ENCODE assay signal across 8 mouse cellular contexts in genomic region chr6:125354352-125355151, GRCm38 (mm10). TPM values are rescaled to one million over a fixed set of nuclear protein-coding genes. Genes with fewer than 3 reads are reported as not detected.
DNase-seq lines count a peak whose midpoint lies in the region; ATAC-seq lines count a peak whose summit lies in the region.

No protein-coding gene starts in this region.

- H3K4me2 ChIP-seq in embryonic facial prominence, embryonic 11.5 days (ENCODE audit: low read depth, low read length): peak overlapping the region; percentile 6
- H3K4me2 ChIP-seq in limb, embryonic 11.5 days (ENCODE audit: low read depth, severe bottlenecking): peak overlapping the region; percentile 38
- H3K4me2 ChIP-seq in midbrain, embryonic 13.5 days (replicated peaks): peak overlapping the region; percentile 26; the same call in 1 of the 2 replicates

- H3K9me3 ChIP-seq in embryonic facial prominence, embryonic 11.5 days (replicated peaks; ENCODE audit: control insufficient read depth, low read length): no peaks in the 10 kb centered on the region
- H3K9me3 ChIP-seq in limb, embryonic 11.5 days (ENCODE audit: control insufficient read depth, low read length): no peaks in the 10 kb centered on the region
- H3K9me3 ChIP-seq in midbrain, embryonic 13.5 days: no peaks in the 10 kb centered on the region

- no peaks in the 10 kb centered on the region for H3K27me3 ChIP-seq in embryonic facial prominence, embryonic 11.5 days (ENCODE audit: control insufficient read depth, insufficient read depth, low read length)
- no peaks in the 10 kb centered on the region for H3K27me3 ChIP-seq in limb, embryonic 11.5 days (ENCODE audit: control insufficient read depth, insufficient read depth, low read length)
- no peaks in the 10 kb centered on the region; the same call in 1 of the 2 replicates for H3K27me3 ChIP-seq in midbrain, embryonic 13.5 days

- H3K4me3 ChIP-seq in embryonic facial prominence, embryonic 11.5 days (ENCODE audit: low read depth, low read length): no peak overlapping the region
- 0 out of 2 replicates have a peak overlapping the region, but pooled peaks have one; percentile 5 for H3K4me3 ChIP-seq in limb, embryonic 11.5 days (ENCODE audit: low read depth, low read length)
- no peak overlapping the region for H3K4me3 ChIP-seq in midbrain, embryonic 13.5 days (replicated peaks)

- WGBS in embryonic facial prominence, embryonic 11.5 days: 8% methylated on average over 14 of the region's 14 CpGs
- WGBS in limb, embryonic 11.5 days: 7% methylated on average over 14 of the region's 14 CpGs
- whole genome bisulfite sequencing in midbrain, embryonic 13.5 days: 10% methylated on average over 14 of the region's 14 CpGs

- peaks cover 16% of the 10 kb centered on the region for H3K4me1 ChIP-seq in embryonic facial prominence, embryonic 11.5 days (ENCODE audit: control insufficient read depth, insufficient read depth, low read length)
- H3K4me1 ChIP-seq in limb, embryonic 11.5 days (ENCODE audit: control insufficient read depth, insufficient read depth, low read length): peaks cover 41% of the 10 kb centered on the region
- H3K4me1 ChIP-seq in midbrain, embryonic 13.5 days (replicated peaks): peaks cover 30% of the 10 kb centered on the region

- no peaks in the 10 kb centered on the region; the same call in 1 of the 2 replicates for H3K36me3 ChIP-seq in embryonic facial prominence, embryonic 11.5 days (replicated peaks; ENCODE audit: control insufficient read depth, insufficient read depth, low read depth, low read length)
- peaks cover 17% of the 10 kb centered on the region for H3K36me3 ChIP-seq in limb, embryonic 11.5 days (ENCODE audit: control insufficient read depth, insufficient read depth, low read length)
- H3K36me3 ChIP-seq in midbrain, embryonic 13.5 days: 0 out of 2 replicates have a peak, but pooled peaks cover 4% of the 10 kb centered on the region

- no peak for ATAC-seq in cerebellum, adult (ENCODE audit: insufficient number of reproducible peaks, low FRiP score, low TSS enrichment)
- no peak for ATAC-seq in embryonic facial prominence, embryonic 11.5 days (replicated peaks; ENCODE audit: insufficient number of reproducible peaks, low FRiP score, low TSS enrichment, low read depth)
- ATAC-seq in limb, embryonic 11.5 days (ENCODE audit: insufficient number of reproducible peaks, low FRiP score, low TSS enrichment, low read depth): no peak
- ATAC-seq in midbrain, embryonic 13.5 days: no peak

- peak; percentile 9 to 37 for DNase-seq in cerebellum, postnatal 14 days
- peak; percentile 78 for DNase-seq in 416B (ENCODE audit: low read depth)
- peak; percentile 43 for DNase-seq in embryonic facial prominence, embryonic 11.5 days (ENCODE audit: low spot score)
- DNase-seq in heart, postnatal 14 days: peak; percentile 73 to 75
- DNase-seq in limb, embryonic 11.5 days (ENCODE audit: low spot score): no peak
- DNase-seq in layer of hippocampus, postnatal 25 days (ENCODE audit: extremely low spot score in 1 of 2, low spot score in 1 of 2): no peak

- no peak overlapping the region for H3K9ac ChIP-seq in embryonic facial prominence, embryonic 11.5 days (replicated peaks; ENCODE audit: low read length)
- H3K9ac ChIP-seq in limb, embryonic 11.5 days (ENCODE audit: low read length): no peak overlapping the region
- no peak overlapping the region for H3K9ac ChIP-seq in midbrain, embryonic 13.5 days (replicated peaks)

- intact Hi-C loops in heart, postnatal 14 days (cut with DNase I): no loop called here

- 0 out of 2 replicates have a peak overlapping the region, but pooled peaks have one; percentile 28 for H3K27ac ChIP-seq in embryonic facial prominence, embryonic 11.5 days (replicated peaks; ENCODE audit: low read depth, low read length)
- H3K27ac ChIP-seq in limb, embryonic 11.5 days (replicated peaks; ENCODE audit: low read depth, low read length): no peak overlapping the region
- peak overlapping the region; percentile 14; the same call in 1 of the 2 replicates for H3K27ac ChIP-seq in midbrain, embryonic 13.5 days

RNA-seq across cellular contexts. Expression of gene Tnfrsf1a, which starts 5.4 kb away (rescaled TPM):
- polyA plus RNA-seq in embryonic facial prominence, embryonic 11.5 days (2014; fragmentation: Nextera tagmentation; extraction: Ambion mirVana): 36.6 and 39.5 TPM in 2 replicates
- total RNA-seq in heart, postnatal 14 days (2021): 10 to 100 TPM; 63.4 to 70.7 TPM
- polyA plus RNA-seq in limb, embryonic 11.5 days (2014; fragmentation: Nextera tagmentation; extraction: Ambion mirVana): 45.4 and 46.6 TPM in 2 replicates
- polyA plus RNA-seq in midbrain, embryonic 13.5 days (2015; fragmentation: Nextera tagmentation; extraction: Ambion mirVana): 10.2 and 12.1 TPM in 2 replicates
- total RNA-seq in layer of hippocampus, postnatal 25 days (2021): 10 to 100 TPM; 11.2 to 12.5 TPM

RNA-seq across cellular contexts. Expression of gene Plekhg6, which starts 26.0 kb away (rescaled TPM):
- polyA plus RNA-seq in embryonic facial prominence, embryonic 11.5 days (2014; fragmentation: Nextera tagmentation; extraction: Ambion mirVana): 0.08 and 0.20 TPM in 2 replicates
- not detected for total RNA-seq in heart, postnatal 14 days (2021)
- 0.13 and 0.27 TPM in 2 replicates for polyA plus RNA-seq in limb, embryonic 11.5 days (2014; fragmentation: Nextera tagmentation; extraction: Ambion mirVana)
- 0.08 and 0.23 TPM in 2 replicates for polyA plus RNA-seq in midbrain, embryonic 13.5 days (2015; fragmentation: Nextera tagmentation; extraction: Ambion mirVana)
- total RNA-seq in layer of hippocampus, postnatal 25 days (2021): not detected

RNA-seq across cellular contexts. Expression of gene Scnn1a, which starts 34.1 kb away (rescaled TPM):
- polyA plus RNA-seq in embryonic facial prominence, embryonic 11.5 days (2014; fragmentation: Nextera tagmentation; extraction: Ambion mirVana): 0.88 and 1.1 TPM in 2 replicates
- total RNA-seq in heart, postnatal 14 days (2021): 1 to 10 TPM in 1 of 2 experiments, under 1 TPM in 1; 1.00 to 1.1 TPM
- polyA plus RNA-seq in limb, embryonic 11.5 days (2014; fragmentation: Nextera tagmentation; extraction: Ambion mirVana): 1.2 and 1.3 TPM in 2 replicates
- 0.39 and 0.46 TPM in 2 replicates for polyA plus RNA-seq in midbrain, embryonic 13.5 days (2015; fragmentation: Nextera tagmentation; extraction: Ambion mirVana)
- total RNA-seq in layer of hippocampus, postnatal 25 days (2021): 1 to 10 TPM; 3.8 to 3.9 TPM

RNA-seq across cellular contexts. Expression of gene Ltbr, which starts 40.9 kb away (rescaled TPM):
- 22.8 and 24.3 TPM in 2 replicates for polyA plus RNA-seq in embryonic facial prominence, embryonic 11.5 days (2014; fragmentation: Nextera tagmentation; extraction: Ambion mirVana)
- total RNA-seq in heart, postnatal 14 days (2021): 10 to 100 TPM; 34.6 to 36.0 TPM
- 34.5 and 36.6 TPM in 2 replicates for polyA plus RNA-seq in limb, embryonic 11.5 days (2014; fragmentation: Nextera tagmentation; extraction: Ambion mirVana)
- polyA plus RNA-seq in midbrain, embryonic 13.5 days (2015; fragmentation: Nextera tagmentation; extraction: Ambion mirVana): 11.3 and 13.3 TPM in 2 replicates
- 10 to 100 TPM in 1 of 2 experiments, 1 to 10 TPM in 1; 8.7 to 10.2 TPM for total RNA-seq in layer of hippocampus, postnatal 25 days (2021)

Comparison
In these comparisons a context has a peak if more than half of its experiments do, and no peak if none do; other contexts are left out.
1. DNase-seq: peak in cerebellum, postnatal 14 days (2 of 2), 416B (single experiment), embryonic facial prominence, embryonic 11.5 days (single experiment) and heart, postnatal 14 days (2 of 2); none in limb, embryonic 11.5 days (single experiment) and layer of hippocampus, postnatal 25 days (0 of 2).
2. Peak in every context shown above with its lines, with median percentiles within 50 percentile points of each other: H3K4me2 ChIP-seq.